Mouse (Mus musculus): Measurements from ENCODE around the gene Zdhhc13. TPM values are rescaled to one million over a fixed set of nuclear protein-coding genes. Genes with fewer than 3 reads are reported as not detected.
A peak's percentile ranks its signal among the peaks of the same experiment; 100 is the strongest.

Zdhhc13 gene
- polyA plus RNA-seq (2017; shearing (Covaris generic)) = 10 to 100 TPM; 18.8 to 34.6 (median 24.6) TPM

DNA sequence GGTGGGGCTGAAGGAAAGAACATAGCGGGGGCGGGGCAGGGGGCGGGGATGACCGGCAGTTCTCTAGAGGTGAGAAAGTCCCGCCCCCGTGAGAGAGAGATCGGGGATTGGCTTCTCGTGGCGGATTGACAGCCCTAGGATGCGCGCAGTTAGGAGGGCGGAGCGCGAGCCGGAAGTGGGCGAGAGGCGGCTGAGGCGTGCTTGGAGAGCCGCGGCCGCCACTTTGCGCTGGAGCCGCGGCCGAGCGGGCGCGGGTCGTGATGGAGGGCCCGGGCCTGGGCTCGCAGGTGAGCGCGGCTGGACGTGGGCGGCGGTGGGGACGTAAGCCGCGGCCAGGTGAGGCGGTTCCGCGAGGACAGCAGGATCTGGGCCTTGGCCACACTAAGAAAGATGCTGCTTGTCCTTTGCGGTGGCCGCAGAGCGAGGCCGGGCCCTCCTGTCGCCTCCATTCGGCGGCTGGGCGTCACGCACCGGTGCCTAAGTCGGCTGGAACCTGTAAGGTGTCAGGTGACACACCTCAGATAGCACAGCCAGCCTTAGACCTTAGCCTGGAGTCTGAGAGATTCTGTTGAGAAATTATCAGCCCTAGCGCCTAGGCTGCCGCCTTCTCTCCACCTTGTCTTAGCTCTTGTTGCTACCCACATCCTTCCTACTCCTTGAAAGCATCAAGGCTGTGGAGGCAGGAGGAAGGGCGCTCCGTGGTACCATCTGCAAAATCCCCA, at the start of gene Zdhhc13:
TSS of gene Zdhhc13 (plus strand) at position 153 of the 722 bp plus-strand sequence.
- ATAC-seq = peak; percentile 99

DNA sequence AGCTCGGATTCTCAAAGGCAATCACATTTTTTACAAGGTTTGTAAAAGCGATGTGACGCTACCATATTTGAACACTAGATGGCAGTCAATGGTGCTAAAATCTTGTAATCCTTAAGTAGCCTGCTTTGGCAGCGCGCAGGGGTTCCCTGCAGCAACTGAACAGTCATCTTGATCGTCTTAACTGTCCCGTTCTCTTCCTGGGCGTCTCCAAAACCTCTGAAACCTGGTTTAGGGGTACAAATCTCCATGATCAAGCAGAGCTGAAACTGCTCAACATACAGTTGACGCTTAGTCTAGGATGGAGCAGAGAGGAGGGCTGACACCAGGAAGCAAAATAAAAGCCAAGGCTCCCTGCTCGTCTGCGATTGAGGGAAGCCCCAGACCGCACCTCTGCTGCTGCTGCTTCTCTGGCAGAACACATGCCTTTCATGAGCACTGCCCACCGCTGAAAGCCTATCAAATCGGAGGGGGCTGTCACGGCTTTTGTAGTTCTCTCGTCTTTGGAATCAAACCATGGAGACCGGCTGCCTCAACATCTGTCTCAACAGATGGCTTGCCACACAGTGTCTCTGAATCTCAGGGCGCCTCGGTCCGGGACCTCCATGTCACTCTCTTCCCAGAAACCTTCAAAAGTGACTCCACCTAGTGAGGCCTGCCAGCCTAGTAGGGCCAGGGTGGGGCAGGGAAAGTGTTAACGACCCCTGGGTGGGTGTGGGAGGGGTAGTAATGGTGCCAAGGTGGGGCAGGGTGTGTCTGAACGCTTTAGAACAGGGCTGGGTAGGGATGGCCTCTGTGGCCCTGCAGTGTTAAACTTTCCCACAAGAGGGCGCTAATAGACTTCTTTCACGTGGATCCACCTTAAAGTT, 39.3 kb upstream of the Zdhhc13 start:
- ATAC-seq = peak; percentile 86

DNA sequence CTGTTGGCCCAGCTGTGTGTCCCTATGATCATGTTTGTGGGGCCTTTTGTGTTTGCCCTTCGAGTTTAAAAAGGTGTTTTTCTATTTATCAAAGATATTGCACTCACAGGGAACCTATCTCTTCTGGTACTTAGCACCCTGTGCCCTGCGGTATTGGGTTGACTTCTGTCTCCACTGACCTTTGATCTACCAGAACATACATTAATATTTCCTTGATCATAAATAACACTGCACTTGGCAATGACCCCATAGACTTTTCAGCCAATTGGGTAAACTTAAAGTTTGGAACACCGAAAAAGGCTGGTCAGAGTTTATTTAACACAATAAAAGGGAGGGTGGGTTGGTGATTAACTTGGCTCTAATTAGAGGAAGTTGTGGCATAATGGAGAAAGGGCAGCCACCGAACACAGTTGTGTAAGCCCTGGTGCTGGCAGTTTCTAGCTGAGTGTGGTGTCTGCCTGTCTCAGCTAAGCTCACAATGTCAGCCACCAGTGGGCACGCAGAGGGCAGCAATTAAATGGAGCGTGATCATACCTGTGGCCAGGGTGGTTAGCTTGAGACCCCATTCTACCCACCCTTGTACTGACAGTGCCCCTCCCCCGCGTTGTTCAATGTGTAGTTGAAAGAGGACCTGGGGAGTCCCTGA, 38.5 kb upstream of the Zdhhc13 start:
- no peak for ATAC-seq

DNA sequence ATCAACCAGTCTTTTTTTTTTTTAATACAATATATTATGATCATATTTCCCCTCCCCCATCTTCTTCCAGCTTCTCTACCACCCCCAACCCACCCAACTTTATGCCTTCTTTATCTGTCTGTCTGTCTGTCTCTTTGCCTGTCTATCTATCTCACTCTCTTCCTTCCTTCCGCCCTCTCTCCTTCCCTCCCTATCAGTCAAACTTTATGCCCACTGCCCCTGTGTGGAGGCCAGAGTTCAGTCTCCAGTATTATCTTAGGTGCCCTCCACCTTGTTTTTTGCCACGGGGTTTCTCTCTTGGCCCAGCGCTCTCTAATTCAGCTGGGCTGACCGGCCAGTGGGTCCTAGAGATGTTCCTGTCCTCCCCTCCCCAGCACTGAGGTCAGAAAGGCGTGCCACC, 37.6 kb upstream of the Zdhhc13 start:
- no peak for ATAC-seq

- ATAC-seq = no peak
Measured at GRCm38 (mm10) chr7:48754415-48754974, 34.3 kb upstream of the Zdhhc13 start.

GRCm38 (mm10) chr7:48755825-48756224, 33.0 kb upstream of the Zdhhc13 start:
- ATAC-seq = no peak

DNA sequence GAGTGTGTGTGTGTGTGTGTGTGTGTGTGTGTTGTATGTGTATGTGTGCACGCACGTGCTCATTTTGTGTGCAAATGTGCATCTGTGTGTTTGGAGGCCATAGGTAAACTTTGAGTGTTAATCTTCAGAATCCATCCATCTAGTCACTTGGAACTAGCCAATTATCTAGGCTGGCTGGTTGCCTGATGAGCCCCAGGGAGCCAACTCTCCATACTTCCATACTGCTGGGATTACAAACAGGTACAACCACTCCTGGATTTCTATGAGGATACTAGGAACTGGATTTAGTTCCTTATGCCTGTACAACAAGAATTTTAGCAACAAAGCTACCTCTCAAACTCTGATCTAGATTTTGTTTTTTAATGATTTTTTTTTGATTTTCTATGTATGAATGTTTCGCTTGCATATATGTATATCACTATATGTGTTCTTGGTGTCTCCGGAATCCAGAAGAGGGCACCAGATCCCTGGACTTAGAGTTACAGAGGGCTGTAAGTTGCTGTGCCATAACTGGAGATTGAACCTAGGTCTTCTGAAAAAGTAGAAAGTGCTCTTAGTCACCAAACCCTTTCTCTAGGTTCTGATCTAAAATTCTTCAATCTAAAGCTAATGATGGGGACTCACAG, 32.4 kb upstream of the Zdhhc13 start:
- ATAC-seq = no peak

DNA sequence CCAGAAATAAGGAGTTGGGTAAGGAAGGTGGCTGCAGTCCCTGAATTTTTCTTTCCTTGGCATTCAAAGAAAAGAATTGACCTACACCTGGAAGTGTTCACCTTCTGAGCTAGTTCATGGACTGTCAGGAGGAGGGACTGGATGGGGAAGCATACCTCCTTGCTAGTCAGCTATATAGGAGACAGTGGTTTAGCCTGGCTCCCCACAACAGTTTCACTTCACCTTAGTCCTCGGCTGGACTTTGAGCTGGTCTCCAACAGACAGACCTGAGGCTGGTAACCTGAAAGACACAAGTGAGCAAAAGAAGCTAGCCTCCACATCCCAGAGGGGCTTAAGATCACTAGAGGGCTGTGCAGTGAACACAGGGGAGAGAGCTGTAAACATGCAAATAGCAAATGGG, 30.7 kb upstream of the Zdhhc13 start:
- no peak for ATAC-seq

GRCm38 (mm10) chr7:48760789-48761188, 28.0 kb upstream of the Zdhhc13 start:
- no peak for ATAC-seq

GRCm38 (mm10) chr7:48762289-48762688, 26.5 kb upstream of the Zdhhc13 start:
- ATAC-seq = no peak

GRCm38 (mm10) chr7:48762721-48763120, 26.1 kb upstream of the Zdhhc13 start:
- no peak for ATAC-seq

DNA sequence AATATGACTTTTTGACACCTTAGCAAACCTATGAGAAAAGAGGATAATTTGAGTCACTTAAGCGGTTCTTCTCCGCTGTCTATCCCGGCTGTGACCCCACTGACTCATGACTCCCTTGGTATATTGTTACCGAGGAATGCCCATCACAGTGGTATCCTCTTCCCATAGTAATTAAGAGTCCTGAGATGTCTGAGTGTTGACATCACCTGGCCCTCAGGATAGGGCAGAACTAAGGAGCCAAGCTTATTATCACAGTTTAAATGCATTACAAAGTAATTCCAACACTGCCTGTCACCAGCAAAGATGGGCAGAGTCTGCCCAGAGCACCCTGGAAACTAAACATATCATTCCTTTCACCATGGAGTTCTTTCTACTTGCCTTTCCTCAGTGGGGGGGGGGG, 22.8 kb upstream of the Zdhhc13 start:
- ATAC-seq = no peak

DNA sequence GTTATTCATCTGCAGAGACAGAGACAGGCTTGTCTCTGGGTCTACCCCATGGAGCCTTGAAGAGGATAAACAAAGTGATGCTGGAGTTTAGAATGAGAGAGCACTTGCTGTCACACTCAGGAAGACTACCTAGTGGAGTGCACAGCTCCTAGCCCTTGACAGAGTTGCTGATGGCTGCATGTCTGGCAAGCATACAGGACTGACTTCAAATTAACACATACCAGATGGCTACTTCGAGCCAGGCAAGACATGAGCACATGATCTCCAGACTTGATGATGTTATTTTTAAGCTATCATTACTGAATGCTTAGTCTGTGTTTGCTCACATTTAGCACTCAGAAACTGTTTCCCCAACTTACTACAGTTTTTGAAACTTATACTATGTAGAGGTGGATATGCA, 19.1 kb upstream of the Zdhhc13 start:
- ATAC-seq = no peak

DNA sequence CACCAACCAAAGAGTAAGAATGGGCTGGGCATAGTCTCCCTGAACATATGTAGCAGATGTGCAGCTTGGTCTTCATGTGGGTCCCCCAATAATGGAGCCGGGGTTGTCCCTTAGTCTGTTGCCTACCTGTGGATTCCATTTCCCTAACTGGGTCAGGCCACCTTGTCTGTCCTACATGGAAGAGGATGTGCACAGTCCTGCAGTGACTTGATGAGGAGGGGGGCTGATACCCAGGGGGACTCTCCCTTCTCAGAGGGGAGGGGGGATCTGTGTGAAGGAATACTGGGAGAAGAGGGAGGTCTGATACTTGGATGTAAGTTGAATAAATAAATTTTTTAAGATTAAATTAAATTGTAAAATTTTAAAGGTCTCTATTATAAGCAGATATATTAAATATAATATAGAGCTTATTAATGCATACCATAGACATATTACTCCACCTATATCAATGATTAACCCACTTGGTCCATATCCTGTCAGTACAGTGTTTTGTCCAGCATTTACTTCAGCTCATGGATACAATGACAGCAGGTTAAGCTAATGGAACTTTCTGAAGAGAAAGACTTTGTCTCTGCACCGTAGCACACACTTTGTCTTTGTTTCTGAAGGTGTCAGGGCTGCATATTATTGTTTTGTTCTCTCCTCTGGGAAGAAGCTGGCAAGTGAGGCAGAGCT, 16.6 kb upstream of the Zdhhc13 start:
- no peak for ATAC-seq

DNA sequence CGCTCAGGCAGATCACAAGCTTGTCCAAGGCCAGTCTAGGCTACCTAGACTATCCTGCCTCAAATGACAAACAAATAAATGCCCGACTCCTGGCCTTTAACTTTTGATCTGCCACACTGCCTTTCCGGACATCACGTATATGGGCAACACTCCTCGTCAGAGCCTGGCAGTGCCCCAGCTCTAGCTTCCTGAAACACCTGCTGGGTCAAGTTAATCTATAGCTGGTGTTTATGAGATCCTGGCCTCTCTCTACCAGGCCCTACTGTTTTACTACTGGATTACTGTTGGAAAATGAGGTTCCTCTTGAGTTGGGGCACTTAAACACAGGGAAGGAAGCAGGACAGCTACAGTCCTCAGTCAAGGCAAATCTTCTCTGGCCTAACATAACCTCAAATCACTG, 15.5 kb upstream of the Zdhhc13 start:
- ATAC-seq = no peak

DNA sequence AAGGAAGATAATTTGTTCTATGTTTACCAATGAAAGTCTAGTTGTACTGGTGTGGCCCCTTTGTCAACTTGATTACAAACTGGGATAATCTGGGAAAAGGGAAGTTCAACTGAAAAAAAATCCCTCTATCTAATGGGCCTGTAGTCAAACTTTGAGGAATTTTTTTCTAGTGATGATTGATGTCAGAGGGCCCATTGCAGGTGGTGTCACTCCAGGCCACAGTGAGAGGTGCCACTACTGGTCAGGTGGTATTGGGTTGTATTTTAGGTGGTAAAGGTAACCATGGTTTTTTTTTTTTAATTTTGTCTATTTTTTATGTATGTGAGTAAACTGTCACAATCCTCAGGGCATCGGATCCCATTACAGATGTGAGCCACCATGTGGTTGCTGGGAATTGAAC, 14.2 kb upstream of the Zdhhc13 start:
- ATAC-seq = no peak

- no peak for ATAC-seq
Measured at GRCm38 (mm10) chr7:48775436-48775835, 13.4 kb upstream of the Zdhhc13 start.

DNA sequence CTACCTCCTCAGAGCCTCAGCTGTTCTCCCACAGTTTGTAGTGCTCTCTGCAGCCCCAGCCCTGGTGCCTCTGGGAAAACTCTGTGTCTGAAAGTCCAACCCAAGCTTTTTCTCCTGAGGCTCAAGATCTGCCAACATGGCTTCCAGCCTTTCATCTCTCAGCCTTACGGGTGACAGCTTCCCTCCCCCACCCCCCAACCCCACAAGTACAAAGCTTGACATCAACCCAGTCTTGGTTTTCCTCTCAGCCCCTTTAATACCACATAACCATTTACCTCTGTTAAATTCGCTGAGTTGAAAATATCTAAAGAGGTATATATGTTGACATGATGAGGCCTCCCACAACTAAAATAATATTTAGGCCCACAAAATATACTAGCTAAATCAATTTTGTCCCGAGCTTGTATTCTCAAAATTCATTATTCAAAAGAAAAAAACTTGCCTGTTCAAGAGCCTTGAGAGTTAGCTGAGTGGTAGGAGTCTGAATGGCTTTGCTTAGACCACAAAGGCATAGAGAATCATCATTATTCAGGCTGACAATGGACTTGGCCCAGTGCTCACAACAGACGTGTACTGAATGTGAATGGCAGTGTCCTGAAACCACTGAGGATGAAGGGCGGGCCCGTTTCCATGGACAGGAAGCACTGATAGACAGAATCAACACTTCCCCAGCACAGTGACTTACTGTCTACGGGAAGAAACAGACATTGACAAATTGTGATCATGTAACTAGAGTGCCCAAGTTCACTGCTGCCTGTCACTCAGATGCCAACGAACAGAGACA, 10.9 kb upstream of the Zdhhc13 start:
- no peak for ATAC-seq

DNA sequence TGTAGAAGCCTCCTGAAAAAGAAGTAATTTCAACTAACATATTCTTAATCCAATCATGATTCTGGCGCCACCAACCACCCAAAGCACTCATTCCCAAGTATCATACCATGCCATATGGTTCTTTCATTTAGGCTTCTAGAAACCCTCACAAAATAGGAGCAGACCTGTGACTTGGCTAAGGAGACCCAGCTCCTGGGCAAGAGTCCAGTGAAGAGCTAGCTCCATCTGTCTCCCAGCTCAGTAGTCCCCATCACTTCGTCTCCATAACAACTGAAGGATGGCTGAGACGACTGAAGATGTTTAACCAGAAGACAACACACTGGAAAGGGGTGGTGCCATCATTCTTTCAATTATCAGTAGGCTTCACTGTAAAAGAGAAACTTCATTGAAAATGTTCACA, 9.7 kb upstream of the Zdhhc13 start:
- ATAC-seq = no peak

DNA sequence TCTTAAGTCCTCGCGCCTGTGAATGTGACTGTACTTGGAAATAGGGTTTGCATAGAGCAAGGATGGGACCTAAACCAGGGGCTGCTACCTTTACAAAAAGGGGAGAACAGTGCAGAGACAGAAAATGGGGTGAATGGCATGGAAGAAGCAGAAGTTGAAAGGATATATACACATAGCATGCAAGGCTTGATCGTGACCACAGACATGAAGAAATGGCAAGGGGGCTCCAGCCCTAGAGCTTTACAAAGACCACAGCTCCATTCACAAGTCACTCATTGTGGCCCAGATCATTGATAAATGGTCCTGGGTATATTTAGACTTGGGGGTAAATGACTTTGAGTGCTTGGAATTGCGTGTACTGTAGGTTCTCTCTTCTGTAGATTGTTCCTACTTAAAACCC, 6.4 kb upstream of the Zdhhc13 start:
- no peak for ATAC-seq

All from inflammation-experienced regulatory T-cells, adult 6 months (primary cell).